Mouse (Mus musculus) heart, embryonic 13.5 days (tissue): ENCODE results near the gene Pkd2l1. TPM values are rescaled to one million over a fixed set of nuclear protein-coding genes. Genes with fewer than 3 reads are reported as not detected.

Experiments
- ATAC-seq: fragments of 200-750 bp; cut with Nextera tagmentation; 2 replicates; pipeline ENCODE4 v1.8.0; 2017; ENCODE audit warnings: moderate TSS enrichment; ENCODE audit not compliant: insufficient number of reproducible peaks, low FRiP score, low TSS enrichment; ENCODE audit errors: extremely low read depth
- H3K27ac ChIP-seq: fragments of 300-500 bp; sonication (generic); replicated peaks from 2 replicates; pipeline ENCODE4 v1.5.1; 2015; ENCODE audit warnings: moderate library complexity, mild to moderate bottlenecking, inconsistent platforms
- H3K27me3 ChIP-seq: fragments of 300-500 bp; sonication (generic); replicated peaks from 2 replicates; pipeline ENCODE4 v1.6.1; 2015; ENCODE audit warnings: mild to moderate bottlenecking, inconsistent platforms
- H3K36me3 ChIP-seq: fragments of 300-500 bp; sonication (generic); 2 replicates; pipeline ENCODE4 v1.6.1; 2015; ENCODE audit warnings: mild to moderate bottlenecking, inconsistent platforms
- H3K4me1 ChIP-seq: fragments of 300-500 bp; sonication (generic); 2 replicates; pipeline ENCODE4 v1.6.1; 2015; ENCODE audit warnings: inconsistent platforms
- H3K4me2 ChIP-seq: fragments of 300-500 bp; sonication (generic); 2 replicates; pipeline ENCODE4 v1.6.1; 2015; ENCODE audit warnings: inconsistent platforms, mild to moderate bottlenecking, moderate library complexity
- H3K4me3 ChIP-seq: fragments of 300-500 bp; sonication (generic); 2 replicates; pipeline ENCODE4 v1.5.1; 2015; ENCODE audit warnings: moderate library complexity, mild to moderate bottlenecking, inconsistent platforms
- H3K9ac ChIP-seq: fragments of 300-500 bp; sonication (generic); 2 replicates; pipeline ENCODE4 v1.6.1; 2015; ENCODE audit warnings: inconsistent platforms, mild to moderate bottlenecking, moderate library complexity
- H3K9me3 ChIP-seq: fragments of 300-500 bp; sonication (generic); 2 replicates; pipeline ENCODE4 v1.6.1; 2016; ENCODE audit warnings: inconsistent platforms
- WGBS: fragments of 180-500 bp; shearing (Covaris S2); methylation state at CpG from one replicate; pipeline ENCODE4 v1.1.7; 2015; ENCODE audit warnings: mixed read lengths; 5-methylcytosine and 5-hydroxymethylcytosine counted together
- polyA plus RNA-seq: library from polyadenylated mRNA; unstranded; fragments of >200 nt; fragmentation: Nextera tagmentation; extraction: Ambion mirVana; gene quantifications from 2 replicates; pipeline ENCODE4 v1.2.1, GENCODE M21; 2015

Pkd2l1 gene
- polyA plus RNA-seq, 1 experiment from 2014 or later: 0.04 TPM

GRCm38 (mm10) chr19:44198964-44199363 lies 6.7 kb upstream of the Pkd2l1 start:
- H3K4me1 ChIP-seq: no peaks in the 10 kb centered on the region
- H3K9me3 ChIP-seq: no peaks in the 10 kb centered on the region
- WGBS: 61% methylated on average over 2 of the region's 2 CpGs
- no peak overlapping the region for H3K4me3 ChIP-seq
- no peak overlapping the region for H3K4me2 ChIP-seq
- no peak overlapping the region for H3K9ac ChIP-seq
- ATAC-seq: no peak
- H3K27me3 ChIP-seq: no peaks in the 10 kb centered on the region; the same call in 1 of the 2 replicates
- H3K27ac ChIP-seq: no peak overlapping the region
- H3K36me3 ChIP-seq: no peaks in the 10 kb centered on the region

DNA sequence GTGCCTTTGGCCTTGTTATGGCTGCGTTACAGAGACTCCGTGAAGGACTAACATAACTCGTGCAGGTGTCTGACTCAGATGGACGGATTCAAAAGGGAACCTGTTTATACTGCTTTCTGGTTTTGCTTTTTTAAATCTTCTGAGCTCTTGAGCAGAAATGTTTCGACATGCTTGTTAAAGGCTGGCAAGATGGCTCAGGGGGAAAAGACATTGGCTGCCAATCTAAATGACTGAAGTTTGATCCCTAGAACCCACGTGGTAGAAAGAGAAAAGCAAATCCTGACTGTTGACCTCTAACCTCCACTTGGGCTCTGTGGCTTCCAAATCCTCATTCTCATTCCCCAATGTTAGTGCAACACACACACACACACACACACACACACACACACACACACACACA lies 6.3 kb upstream of the Pkd2l1 start:
- Histone ChIP-seq H3K27me3 (peaks cover 2% of the 10 kb centered on the region; the same call in 1 of the 2 replicates), H3K4me2 (no peak overlapping the region), H3K4me1 (no peaks in the 10 kb centered on the region), H3K9me3 (no peaks in the 10 kb centered on the region), H3K4me3 (no peak overlapping the region), H3K9ac (no peak overlapping the region), H3K36me3 (no peaks in the 10 kb centered on the region), H3K27ac (no peak overlapping the region)
- 90% methylated on average over 6 of the region's 6 CpGs for WGBS
- ATAC-seq: no peak

DNA sequence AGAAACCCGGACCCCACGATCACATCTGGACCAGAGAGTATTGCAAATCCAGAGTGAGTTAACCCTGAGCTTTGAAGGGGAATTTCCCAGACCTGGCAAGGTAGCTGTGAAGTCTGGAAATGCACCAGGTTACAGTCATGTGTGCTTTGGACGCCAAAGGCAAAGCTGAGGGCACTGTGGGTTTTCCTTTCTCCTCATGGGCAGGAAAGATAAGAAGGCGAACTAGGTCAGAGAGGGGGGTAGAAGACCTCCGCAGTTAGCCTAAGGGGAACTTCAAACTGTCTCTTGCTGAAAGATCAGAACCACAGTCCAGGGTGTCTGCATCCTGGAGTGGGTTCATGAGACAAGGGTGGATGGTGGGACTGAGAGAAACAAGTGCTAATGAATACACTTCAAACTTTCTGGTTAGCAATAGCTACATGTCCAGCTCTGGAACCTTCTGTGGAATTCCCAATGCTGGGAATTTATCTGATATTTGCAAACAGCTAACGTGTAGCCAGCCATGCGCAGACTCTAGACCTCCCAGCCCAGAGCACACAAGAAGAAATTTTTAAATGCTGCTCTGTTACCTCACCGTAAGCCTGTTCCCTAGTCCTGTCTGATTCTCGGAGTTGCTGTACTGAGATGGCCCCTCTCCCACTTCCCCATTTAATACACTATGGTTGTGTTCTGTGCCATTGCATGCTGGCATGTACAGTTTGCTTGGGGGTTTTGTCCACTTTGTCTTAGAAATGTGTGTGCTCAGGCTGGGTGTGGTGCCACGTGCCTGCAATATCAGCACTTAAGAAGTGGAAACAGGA lies 5.0 kb upstream of the Pkd2l1 start:
- H3K36me3 ChIP-seq: no peaks in the 10 kb centered on the region
- H3K4me1 ChIP-seq: no peaks in the 10 kb centered on the region
- H3K4me2 ChIP-seq: no peak overlapping the region
- ATAC-seq: no peak
- 69% methylated on average over 10 of the region's 10 CpGs for WGBS
- H3K9ac ChIP-seq: no peak overlapping the region
- no peak overlapping the region for H3K4me3 ChIP-seq
- no peak overlapping the region for H3K27ac ChIP-seq
- H3K9me3 ChIP-seq: no peaks in the 10 kb centered on the region
- H3K27me3 ChIP-seq: peaks cover 12% of the 10 kb centered on the region

GRCm38 (mm10) chr19:44195138-44195537 lies 2.9 kb upstream of the Pkd2l1 start:
- no peak overlapping the region for H3K4me3 ChIP-seq
- peaks cover 18% of the 10 kb centered on the region for H3K27me3 ChIP-seq
- no peak for ATAC-seq
- no peak overlapping the region for H3K4me2 ChIP-seq
- H3K9ac ChIP-seq: no peak overlapping the region
- H3K4me1 ChIP-seq: no peaks in the 10 kb centered on the region
- no peaks in the 10 kb centered on the region for H3K9me3 ChIP-seq
- H3K36me3 ChIP-seq: no peaks in the 10 kb centered on the region
- 9% methylated on average over 7 of the region's 7 CpGs for WGBS
- no peak overlapping the region for H3K27ac ChIP-seq

GRCm38 (mm10) chr19:44193906-44194305 lies 1.7 kb upstream of the Pkd2l1 start:
- Histone ChIP-seq H3K4me3 (no peak overlapping the region), H3K27ac (no peak overlapping the region), H3K9ac (no peak overlapping the region), H3K27me3 (peaks cover 19% of the 10 kb centered on the region), H3K4me2 (no peak overlapping the region), H3K36me3 (no peaks in the 10 kb centered on the region), H3K4me1 (no peaks in the 10 kb centered on the region), H3K9me3 (no peaks in the 10 kb centered on the region)
- 56% methylated on average over 7 of the region's 7 CpGs for WGBS
- no peak for ATAC-seq

- no peak overlapping the region for H3K4me2 ChIP-seq
- H3K9me3 ChIP-seq: no peaks in the 10 kb centered on the region
- peaks cover 21% of the 10 kb centered on the region for H3K27me3 ChIP-seq
- no peak for ATAC-seq
- no peaks in the 10 kb centered on the region for H3K4me1 ChIP-seq
- no peak overlapping the region for H3K9ac ChIP-seq
- no peak overlapping the region for H3K27ac ChIP-seq
- no peaks in the 10 kb centered on the region for H3K36me3 ChIP-seq
- no peak overlapping the region for H3K4me3 ChIP-seq
- 70% methylated on average over 4 of the region's 4 CpGs for whole genome bisulfite sequencing
These were observed 3.2 kb downstream of the Pkd2l1 start for GRCm38 (mm10) chr19:44189056-44189455.

GRCm38 (mm10) chr19:44183968-44184367 lies 8.3 kb downstream of the Pkd2l1 start:
- Histone ChIP-seq H3K27me3 (peaks cover 8% of the 10 kb centered on the region; the same call in 1 of the 2 replicates), H3K4me1 (no peaks in the 10 kb centered on the region)

DNA sequence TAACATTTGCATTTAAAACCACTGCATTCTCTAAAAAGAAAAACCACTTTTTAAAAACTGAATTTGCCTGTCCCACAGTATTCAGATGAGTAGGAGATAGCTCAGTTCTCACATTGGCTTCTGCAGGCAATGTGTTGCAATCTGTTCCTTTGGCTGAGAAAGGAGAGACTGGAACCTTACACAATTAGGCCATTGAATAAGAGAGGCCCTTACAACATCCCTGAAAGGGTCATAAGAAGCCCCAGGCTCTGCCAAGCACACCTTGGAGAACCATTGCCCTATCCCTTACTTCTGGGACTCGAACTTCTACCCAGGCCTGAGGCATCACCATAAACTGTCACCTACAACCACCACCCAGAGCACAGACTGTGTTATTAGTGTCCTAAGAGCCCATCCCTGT lies 11.7 kb downstream of the Pkd2l1 start:
- Histone ChIP-seq H3K27ac (no peak overlapping the region), H3K4me3 (no peak overlapping the region), H3K9me3 (peaks cover 12% of the 10 kb centered on the region), H3K4me1 (no peaks in the 10 kb centered on the region), H3K36me3 (no peaks in the 10 kb centered on the region), H3K4me2 (no peak overlapping the region), H3K27me3 (peaks cover 5% of the 10 kb centered on the region; the same call in 1 of the 2 replicates), H3K9ac (no peak overlapping the region)
- 64% methylated on average over 1 of the region's 1 CpGs for WGBS
- ATAC-seq: no peak

More at GRCm38 (mm10) chr19:44183968-44184367, 8.3 kb downstream of the Pkd2l1 start:
- Histone ChIP-seq H3K9ac (no peak overlapping the region), H3K9me3 (no peaks in the 10 kb centered on the region), H3K4me3 (no peak overlapping the region), H3K27ac (no peak overlapping the region), H3K4me2 (no peak overlapping the region), H3K36me3 (no peaks in the 10 kb centered on the region)
- no peak for ATAC-seq
- WGBS: 56% methylated on average over 3 of the region's 3 CpGs

- Histone ChIP-seq H3K4me2 (no peak overlapping the region), H3K27ac (no peak overlapping the region), H3K27me3 (no peaks in the 10 kb centered on the region), H3K9me3 (peaks cover 20% of the 10 kb centered on the region), H3K4me3 (no peak overlapping the region), H3K36me3 (no peaks in the 10 kb centered on the region), H3K9ac (no peak overlapping the region), H3K4me1 (no peaks in the 10 kb centered on the region)
- ATAC-seq: no peak
- 78% methylated on average over 3 of the region's 3 CpGs for WGBS
These were observed 15.5 kb downstream of the Pkd2l1 start for GRCm38 (mm10) chr19:44176741-44177140.

- 63% methylated on average over 8 of the region's 8 CpGs for WGBS
- H3K4me3 ChIP-seq: no peak overlapping the region
- no peak for ATAC-seq
- no peaks in the 10 kb centered on the region for H3K36me3 ChIP-seq
- no peak overlapping the region for H3K27ac ChIP-seq
- peaks cover 20% of the 10 kb centered on the region for H3K9me3 ChIP-seq
- no peaks in the 10 kb centered on the region for H3K4me1 ChIP-seq
- no peaks in the 10 kb centered on the region for H3K27me3 ChIP-seq
- H3K4me2 ChIP-seq: no peak overlapping the region
- no peak overlapping the region for H3K9ac ChIP-seq
These were observed 17.4 kb downstream of the Pkd2l1 start for GRCm38 (mm10) chr19:44174835-44175234.

- H3K4me1 ChIP-seq: no peaks in the 10 kb centered on the region
- no peak overlapping the region for H3K4me2 ChIP-seq
- H3K27me3 ChIP-seq: peaks cover 26% of the 10 kb centered on the region
- no peak overlapping the region for H3K4me3 ChIP-seq
- no peak overlapping the region for H3K27ac ChIP-seq
- no peak overlapping the region for H3K9ac ChIP-seq
- no peak for ATAC-seq
- H3K9me3 ChIP-seq: no peaks in the 10 kb centered on the region
- WGBS: 8% methylated on average over 3 of the region's 3 CpGs
- H3K36me3 ChIP-seq: no peaks in the 10 kb centered on the region
These were observed 30.7 kb downstream of the Pkd2l1 start for GRCm38 (mm10) chr19:44161515-44161914.

DNA sequence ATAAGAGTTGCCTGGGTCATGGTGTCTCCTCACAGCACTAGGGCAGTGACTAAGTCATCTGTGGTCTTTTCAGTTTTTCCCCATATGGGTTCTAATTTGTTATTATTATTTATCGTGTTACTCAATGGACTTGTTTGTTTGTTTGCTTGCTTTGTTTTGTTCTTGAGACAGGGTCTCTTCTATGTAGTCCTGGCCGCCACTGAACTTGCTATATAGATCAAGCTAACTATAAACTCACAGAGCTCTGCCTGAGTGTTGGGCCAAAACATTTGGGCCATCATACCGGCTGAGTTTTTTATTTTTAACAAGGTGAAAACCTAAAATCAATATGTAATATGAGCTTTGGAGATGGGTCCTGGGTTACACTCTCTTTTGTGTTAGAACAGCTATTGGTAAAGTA lies 32.9 kb downstream of the Pkd2l1 start:
- Histone ChIP-seq H3K4me2 (no peak overlapping the region), H3K36me3 (no peaks in the 10 kb centered on the region), H3K4me1 (no peaks in the 10 kb centered on the region), H3K27ac (no peak overlapping the region), H3K9ac (no peak overlapping the region), H3K9me3 (no peaks in the 10 kb centered on the region), H3K27me3 (peaks cover 45% of the 10 kb centered on the region), H3K4me3 (no peak overlapping the region)
- ATAC-seq: no peak
- 67% methylated on average over 3 of the region's 3 CpGs for WGBS
